Mouse (Mus musculus) heart, embryonic 14.5 days (tissue): ENCODE results near the gene Sphk1. TPM values are rescaled to one million over a fixed set of nuclear protein-coding genes. Genes with fewer than 3 reads are reported as not detected.

Experiments used
- ATAC-seq: fragments of 200-750 bp; cut with Nextera tagmentation; 2 replicates; pipeline ENCODE4 v1.8.0; 2017; ENCODE audit warnings: low read depth, moderate TSS enrichment; ENCODE audit not compliant: insufficient number of reproducible peaks, insufficient read depth, low FRiP score
- H3K27ac ChIP-seq, 2 experiments: fragments of 200-500 bp in 1 of 2; fragments of 300-500 bp in 1 of 2; sonication (generic) in 1 of 2; replicated peaks in 1 of 2; 2 replicates each; pipeline ENCODE4 v1.5.1; 2012 to 2014; ENCODE audit warnings: low read depth in 2 of 2, low read length in 2 of 2, control low read depth in 1 of 2, mild to moderate bottlenecking in 1 of 2, mixed read lengths in 1 of 2; ENCODE audit not compliant: control insufficient read depth in 1 of 2, insufficient read depth in 1 of 2
- H3K27me3 ChIP-seq: fragments of 300-500 bp; sonication (generic); 2 replicates; pipeline ENCODE4 v1.6.1; 2014; ENCODE audit warnings: mild to moderate bottlenecking, low read length, control low read depth; ENCODE audit not compliant: control insufficient read depth, insufficient read depth
- H3K36me3 ChIP-seq: fragments of 300-500 bp; sonication (generic); 2 replicates; pipeline ENCODE4 v1.6.1; 2014; ENCODE audit warnings: mild to moderate bottlenecking, control low read depth, low read length, mixed read lengths; ENCODE audit not compliant: control insufficient read depth, insufficient read depth
- H3K4me1 ChIP-seq, 2 experiments: fragments of 200-500 bp in 1 of 2; fragments of 300-500 bp in 1 of 2; sonication (generic) in 1 of 2; 2 replicates each; pipeline ENCODE4 v1.6.1; 2012 to 2014; ENCODE audit warnings: low read length in 2 of 2, control low read depth in 1 of 2, mixed read lengths in 1 of 2; ENCODE audit not compliant: control insufficient read depth in 2 of 2, insufficient read depth in 2 of 2
- H3K4me2 ChIP-seq: fragments of 300-500 bp; sonication (generic); 2 replicates; pipeline ENCODE4 v1.6.1; 2014; ENCODE audit warnings: mild to moderate bottlenecking, low read length
- H3K4me3 ChIP-seq, 2 experiments: fragments of 200-500 bp in 1 of 2; fragments of 300-500 bp in 1 of 2; sonication (generic) in 1 of 2; 2 replicates each; pipeline ENCODE4 v1.5.1; 2012 to 2014; ENCODE audit warnings: low read length in 2 of 2, mild to moderate bottlenecking in 2 of 2, control low read depth in 1 of 2, low read depth in 1 of 2, moderate library complexity in 1 of 2; ENCODE audit not compliant: control insufficient read depth in 1 of 2, insufficient read depth in 1 of 2
- H3K9ac ChIP-seq: fragments of 300-500 bp; sonication (generic); 2 replicates; pipeline ENCODE4 v1.6.1; 2014; ENCODE audit warnings: mild to moderate bottlenecking, low read length
- H3K9me3 ChIP-seq: fragments of 300-500 bp; sonication (generic); 2 replicates; pipeline ENCODE4 v1.6.1; 2016; ENCODE audit warnings: low read length, control low read depth; ENCODE audit not compliant: control insufficient read depth
- WGBS: fragments of 180-500 bp; shearing (Covaris S2); extraction: QIAGEN DNeasy Blood & Tissue Kit; methylation state at CpG from one replicate; pipeline ENCODE4 v1.1.7; 2014; 5-methylcytosine and 5-hydroxymethylcytosine counted together
- polyA plus RNA-seq: library from polyadenylated mRNA; unstranded; fragments of >200 nt; fragmentation: Nextera tagmentation; extraction: Ambion mirVana; gene quantifications from 2 replicates; pipeline ENCODE4 v1.2.1, GENCODE M21; 2014

Gene Sphk1
- polyA plus RNA-seq, 1 experiment from 2014 or later, result 2.3 TPM

DNA sequence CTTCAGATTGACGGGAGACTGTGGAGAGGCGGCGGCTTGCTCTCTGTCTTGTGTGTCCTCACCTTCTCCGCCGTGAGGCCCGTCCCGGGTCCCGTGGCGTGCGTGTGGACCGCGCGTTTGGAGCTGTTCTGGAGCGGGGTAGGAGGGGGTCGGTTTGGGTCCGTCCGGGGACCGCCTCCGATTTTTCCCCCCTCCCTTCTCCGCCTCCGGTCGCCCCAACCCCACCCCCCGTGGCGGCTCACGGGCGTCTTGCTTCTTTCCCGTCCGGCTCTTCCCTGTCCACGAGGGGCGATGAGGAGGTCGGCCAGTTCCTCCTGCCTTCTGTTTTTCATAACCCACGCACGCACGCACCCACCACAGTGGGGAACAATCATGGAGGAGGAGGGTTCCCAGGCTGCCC, 32.1 kb upstream of the Sphk1 start:
- no peaks in the 10 kb centered on the region for H3K36me3 ChIP-seq
- H3K4me3 ChIP-seq, result peak overlapping the region; percentile 34
- WGBS, result 18% methylated on average over 34 of the region's 34 CpGs
- no peaks in the 10 kb centered on the region for H3K27me3 ChIP-seq
- H3K4me2 ChIP-seq, result peak overlapping the region; percentile 71
- H3K9ac ChIP-seq, result peak overlapping the region; percentile 56; the same call in 1 of the 2 replicates
- ATAC-seq, result no peak
- no peak overlapping the region for H3K27ac ChIP-seq
- H3K9me3 ChIP-seq, result 0 out of 2 replicates have a peak, but pooled peaks cover 2% of the 10 kb centered on the region
- H3K4me1 ChIP-seq, result peaks cover 2 to 4% of the 10 kb centered on the region in 2 experiments

DNA sequence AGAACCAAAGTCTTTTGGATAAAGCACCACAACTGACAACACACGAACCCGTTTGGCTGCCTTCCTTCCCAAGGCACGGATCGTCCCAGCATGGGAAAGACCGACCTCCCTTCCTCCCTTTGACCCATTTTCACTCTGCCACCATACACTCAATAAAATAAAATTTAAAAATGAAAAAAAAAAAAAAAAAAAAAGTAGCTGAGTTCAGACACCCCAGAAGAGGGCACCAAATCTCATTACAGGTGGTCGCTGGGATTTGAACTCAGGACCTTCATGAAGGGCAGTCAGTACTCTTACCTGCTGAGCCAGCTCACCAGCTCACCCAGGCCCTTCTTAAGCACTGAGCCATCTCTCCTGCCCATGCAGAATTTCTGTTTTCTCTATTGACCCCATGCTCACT, 31.7 kb upstream of the Sphk1 start:
- Histone ChIP-seq H3K27ac (no peak overlapping the region), H3K9me3 (0 out of 2 replicates have a peak, but pooled peaks cover 2% of the 10 kb centered on the region), H3K36me3 (no peaks in the 10 kb centered on the region), H3K4me3 (peak overlapping the region in 1 of 2 experiments; percentile 34; a peak in 2 of 4 replicates), H3K4me1 (peaks cover 2 to 4% of the 10 kb centered on the region in 2 experiments), H3K9ac (no peak overlapping the region), H3K27me3 (no peaks in the 10 kb centered on the region), H3K4me2 (peak overlapping the region; percentile 71)
- ATAC-seq, result no peak
- WGBS, result 37% methylated on average over 6 of the region's 6 CpGs

DNA sequence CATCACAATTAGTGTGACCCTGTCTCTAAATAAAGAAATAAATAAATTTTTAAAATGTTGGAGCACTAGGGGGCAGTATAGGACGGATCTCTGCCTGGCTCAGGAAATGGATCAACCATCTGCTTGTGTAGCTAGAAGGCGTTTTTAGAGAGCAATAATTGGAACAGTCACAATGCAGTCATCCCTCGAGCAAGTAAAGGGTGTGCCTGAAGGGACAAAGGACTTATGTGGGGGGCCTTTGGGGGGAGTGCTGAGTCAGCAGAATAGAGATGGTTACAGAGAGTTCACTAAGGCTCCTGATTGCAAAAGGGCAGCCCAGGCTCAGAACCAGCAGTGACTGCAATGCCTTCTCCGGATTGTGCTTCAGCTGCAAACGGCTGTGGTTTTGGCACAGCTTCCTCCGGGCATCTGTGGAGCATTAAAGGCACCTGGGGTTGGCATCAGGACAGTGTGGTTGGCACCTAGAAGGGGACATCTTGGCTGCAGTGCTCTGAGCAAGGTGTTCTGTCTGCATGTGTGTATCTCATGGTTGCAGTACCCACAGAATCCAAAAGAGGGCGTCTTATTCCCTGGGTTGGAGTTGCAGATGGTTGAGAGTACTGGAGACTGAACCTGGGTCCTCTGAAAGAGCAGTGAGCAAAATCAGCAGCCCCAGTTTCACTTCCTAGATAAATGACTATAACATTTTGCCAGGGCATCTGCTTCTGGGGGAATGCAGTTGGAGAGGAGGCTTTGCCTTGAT, 29.5 kb upstream of the Sphk1 start:
- Histone ChIP-seq H3K4me2 (no peak overlapping the region), H3K4me3 (no peak overlapping the region), H3K27ac (no peak overlapping the region), H3K27me3 (no peaks in the 10 kb centered on the region), H3K36me3 (no peaks in the 10 kb centered on the region), H3K9ac (no peak overlapping the region), H3K4me1 (no peaks in the 10 kb centered on the region; a peak in 1 of 4 replicates), H3K9me3 (0 out of 2 replicates have a peak, but pooled peaks cover 2% of the 10 kb centered on the region)
- ATAC-seq, result no peak
- 27% methylated on average over 7 of the region's 7 CpGs for WGBS

DNA sequence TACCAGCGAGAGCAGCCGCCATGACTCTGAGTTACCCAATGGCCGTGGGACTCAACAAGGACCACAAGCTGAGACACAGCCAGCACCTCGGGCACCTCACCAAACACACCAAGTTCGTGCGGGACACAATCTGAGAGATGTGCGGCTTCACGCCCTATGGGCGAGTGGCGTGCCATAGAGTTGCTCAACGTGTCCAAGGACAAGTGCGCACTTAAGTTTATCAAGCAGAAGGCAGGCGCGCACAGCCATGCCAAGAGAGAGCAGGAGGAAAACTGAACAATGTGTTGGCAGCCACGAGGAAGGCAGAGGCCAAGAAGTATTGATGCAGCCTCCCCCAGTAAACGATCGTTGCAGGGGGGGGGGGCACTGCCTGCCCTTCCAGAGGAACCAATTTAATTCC, 26.2 kb upstream of the Sphk1 start:
- no peak overlapping the region for H3K4me3 ChIP-seq
- no peaks in the 10 kb centered on the region for H3K4me1 ChIP-seq
- H3K27ac ChIP-seq, result no peak overlapping the region
- no peak overlapping the region for H3K4me2 ChIP-seq
- no peaks in the 10 kb centered on the region for H3K9me3 ChIP-seq
- H3K27me3 ChIP-seq, result no peaks in the 10 kb centered on the region
- 82% methylated on average over 17 of the region's 17 CpGs for WGBS
- H3K9ac ChIP-seq, result no peak overlapping the region
- no peaks in the 10 kb centered on the region for H3K36me3 ChIP-seq
- no peak for ATAC-seq

DNA sequence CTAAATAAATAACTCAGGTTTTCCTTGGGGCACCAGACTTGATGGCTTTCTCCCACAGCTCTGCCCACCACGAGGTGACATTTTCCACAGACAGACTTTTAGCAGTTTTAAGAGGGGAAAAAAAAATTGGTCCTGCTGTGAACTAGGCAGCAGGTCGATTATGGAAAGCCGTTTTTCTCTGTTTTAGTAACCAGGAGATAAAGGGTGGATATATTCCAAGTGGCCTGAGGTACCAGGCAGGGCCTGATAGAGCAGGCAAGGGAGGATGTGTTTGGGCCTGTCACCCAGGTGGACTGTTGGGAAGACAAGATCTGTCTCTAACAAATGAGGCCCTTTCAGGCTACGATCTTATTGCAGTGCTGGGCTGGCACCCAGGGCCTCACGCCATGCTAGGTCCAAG, 25.2 kb upstream of the Sphk1 start:
- ATAC-seq, result no peak
- Histone ChIP-seq H3K9ac (no peak overlapping the region), H3K4me2 (no peak overlapping the region), H3K36me3 (no peaks in the 10 kb centered on the region), H3K4me3 (no peak overlapping the region), H3K9me3 (no peaks in the 10 kb centered on the region), H3K27me3 (no peaks in the 10 kb centered on the region), H3K27ac (no peak overlapping the region), H3K4me1 (no peaks in the 10 kb centered on the region)
- WGBS, result 59% methylated on average over 5 of the region's 5 CpGs

DNA sequence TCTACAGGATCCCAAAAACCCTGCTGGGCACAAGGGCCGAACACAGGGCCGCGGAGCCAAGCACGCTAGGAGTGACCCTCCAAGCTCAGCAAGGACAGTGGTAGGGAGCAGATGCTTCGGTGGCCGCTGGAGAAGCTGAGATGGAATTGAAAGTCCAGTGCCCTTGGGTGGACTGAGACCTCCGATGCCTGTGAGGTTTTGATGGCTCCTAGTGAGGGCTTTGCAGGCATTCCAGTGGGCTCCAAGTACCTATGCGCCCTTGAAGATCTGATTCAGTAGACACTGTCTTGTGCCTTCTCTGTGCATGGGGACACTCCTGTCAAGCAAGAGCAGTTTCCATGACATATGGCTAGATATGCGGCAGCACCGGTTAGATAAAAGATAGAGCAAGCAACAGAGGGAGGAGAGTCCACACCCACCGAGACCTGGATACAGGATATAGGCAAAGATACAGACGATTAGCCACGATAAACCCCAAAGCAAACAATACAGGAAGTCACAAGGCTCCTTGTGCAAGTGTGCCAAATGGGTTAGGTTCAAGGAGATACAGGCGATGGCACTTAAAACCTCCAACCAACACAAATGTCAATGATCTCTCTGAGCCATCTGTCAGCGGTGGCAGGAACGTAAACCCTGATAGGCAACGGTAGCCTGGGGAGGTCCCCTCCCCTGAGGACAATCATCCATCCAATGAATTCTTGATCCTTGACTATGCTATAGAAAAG, 24.4 kb upstream of the Sphk1 start:
- H3K4me2 ChIP-seq, result no peak overlapping the region
- ATAC-seq, result no peak
- H3K4me3 ChIP-seq, result no peak overlapping the region
- no peaks in the 10 kb centered on the region for H3K4me1 ChIP-seq
- no peak overlapping the region for H3K27ac ChIP-seq
- no peaks in the 10 kb centered on the region for H3K36me3 ChIP-seq
- no peaks in the 10 kb centered on the region for H3K27me3 ChIP-seq
- no peaks in the 10 kb centered on the region for H3K9me3 ChIP-seq
- no peak overlapping the region for H3K9ac ChIP-seq
- 70% methylated on average over 17 of the region's 17 CpGs for WGBS

DNA sequence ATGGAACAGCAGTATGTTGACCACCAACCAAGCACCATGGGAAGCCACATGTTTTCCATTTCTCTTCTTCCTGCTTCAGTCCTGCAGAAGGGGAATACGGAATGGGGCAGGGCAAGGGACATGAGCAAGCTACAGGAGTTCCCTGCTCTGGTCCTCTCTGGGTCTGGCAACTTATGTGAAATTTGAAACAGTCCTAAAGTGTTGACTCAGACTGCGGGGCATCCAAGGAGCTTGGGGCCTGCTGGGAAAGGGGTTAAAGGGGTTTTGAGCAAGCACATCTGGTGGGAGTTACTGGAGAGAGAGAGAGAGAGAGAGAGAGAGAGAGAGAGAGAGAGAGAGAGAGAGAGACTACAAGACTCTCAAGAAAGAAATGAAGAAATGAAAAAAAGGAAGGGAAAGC, 22.0 kb upstream of the Sphk1 start:
- Histone ChIP-seq H3K4me1 (no peaks in the 10 kb centered on the region), H3K36me3 (no peaks in the 10 kb centered on the region), H3K27ac (no peak overlapping the region), H3K9ac (no peak overlapping the region), H3K4me3 (no peak overlapping the region), H3K9me3 (no peaks in the 10 kb centered on the region), H3K4me2 (no peak overlapping the region), H3K27me3 (no peaks in the 10 kb centered on the region)
- WGBS, result 63% methylated on average over 2 of the region's 2 CpGs
- ATAC-seq, result no peak
